Mouse (Mus musculus) limb, embryonic 12.5 days (tissue): ENCODE measurements around the gene Mob1b. TPM values are rescaled to one million over a fixed set of nuclear protein-coding genes. Genes with fewer than 3 reads are reported as not detected.

Source experiments
- ATAC-seq: fragments of 200-750 bp; cut with Nextera tagmentation; 2 replicates; pipeline ENCODE4 v1.8.0; 2017; ENCODE audit warnings: low read depth, moderate TSS enrichment; ENCODE audit not compliant: insufficient number of reproducible peaks, insufficient read depth, low FRiP score, low TSS enrichment
- H3K27ac ChIP-seq: fragments of 300-500 bp; sonication (generic); 2 replicates; pipeline ENCODE4 v1.5.1; 2016; ENCODE audit warnings: mild to moderate bottlenecking, moderate library complexity
- H3K27me3 ChIP-seq: fragments of 300-500 bp; sonication (generic); 2 replicates; pipeline ENCODE4 v1.6.1; 2016; ENCODE audit warnings: mild to moderate bottlenecking, moderate library complexity
- H3K36me3 ChIP-seq: fragments of 300-500 bp; sonication (generic); 2 replicates; pipeline ENCODE4 v1.6.1; 2016; ENCODE audit warnings: mild to moderate bottlenecking, moderate library complexity
- H3K4me1 ChIP-seq: fragments of 300-500 bp; sonication (generic); replicated peaks from 2 replicates; pipeline ENCODE4 v1.6.1; 2016
- H3K4me2 ChIP-seq: fragments of 300-500 bp; sonication (generic); 2 replicates; pipeline ENCODE4 v1.6.1; 2016; ENCODE audit warnings: mild to moderate bottlenecking, moderate library complexity
- H3K4me3 ChIP-seq: fragments of 300-500 bp; sonication (generic); replicated peaks from 2 replicates; pipeline ENCODE4 v1.5.1; 2016; ENCODE audit warnings: mild to moderate bottlenecking
- H3K9ac ChIP-seq: fragments of 300-500 bp; sonication (generic); replicated peaks from 2 replicates; pipeline ENCODE4 v1.6.1; 2016; ENCODE audit warnings: mild to moderate bottlenecking, moderate library complexity
- H3K9me3 ChIP-seq: fragments of 300-500 bp; sonication (generic); 2 replicates; pipeline ENCODE4 v1.6.1; 2016; ENCODE audit warnings: mild to moderate bottlenecking, moderate library complexity
- WGBS: fragments of 180-500 bp; shearing (Covaris S2); methylation state at CpG from one replicate; pipeline ENCODE4 v1.1.7; 2016; 5-methylcytosine and 5-hydroxymethylcytosine counted together
- polyA plus RNA-seq: library from polyadenylated mRNA; unstranded; fragments of >200 nt; fragmentation: Nextera tagmentation; extraction: Ambion mirVana; gene quantifications from 2 replicates; pipeline ENCODE4 v1.2.1, GENCODE M21; 2016

Gene Mob1b
- polyA plus RNA-seq: 11.8 and 12.9 TPM in 2 replicates

- H3K36me3 ChIP-seq: no peaks in the 10 kb centered on the region
These were observed at the start of gene Mob1b for GRCm38 (mm10) chr5:88720116-88721002. TSS of gene Mob1b (plus strand) at chr5:88720855.

GRCm38 (mm10) chr5:88674703-88675442 lies 45.8 kb upstream of the Mob1b start:
- ATAC-seq: peak; percentile 13
- under 1% methylated on average over 46 of the region's 47 CpGs for WGBS

More at GRCm38 (mm10) chr5:88720116-88721002, at the start of gene Mob1b:
- peak within 1 kb of the TSS; percentile 95 for H3K9ac ChIP-seq
- ATAC-seq: peak; percentile 93
- H3K4me1 ChIP-seq: peaks cover 23% of the 10 kb centered on the region
- no peaks in the 10 kb centered on the region for H3K9me3 ChIP-seq
- peak within 1 kb of the TSS; percentile 98 for H3K4me2 ChIP-seq
- H3K27ac ChIP-seq: peak within 1 kb of the TSS; percentile 94
- under 1% methylated on average over 53 of the region's 54 CpGs for WGBS
- H3K4me3 ChIP-seq: peak within 1 kb of the TSS; percentile 99
- H3K27me3 ChIP-seq: no peaks in the 10 kb centered on the region

GRCm38 (mm10) chr5:88675443-88676387 lies 44.9 kb upstream of the Mob1b start, which contains the start of gene Grsf1:
TSS of gene Grsf1 (minus strand) at chr5:88676171.
- under 1% methylated on average over 125 of the region's 127 CpGs for WGBS
- peaks cover 25% of the 10 kb centered on the region for H3K36me3 ChIP-seq
- H3K27me3 ChIP-seq: no peaks in the 10 kb centered on the region
- no peaks in the 10 kb centered on the region for H3K9me3 ChIP-seq
- peak within 1 kb of the TSS; percentile 98 for H3K9ac ChIP-seq
- peaks cover 34% of the 10 kb centered on the region for H3K4me1 ChIP-seq
- H3K27ac ChIP-seq: peak within 1 kb of the TSS; percentile 98
- peak; percentile 89 for ATAC-seq
- peak within 1 kb of the TSS; percentile 97 for H3K4me3 ChIP-seq
- peak within 1 kb of the TSS; percentile 81 for H3K4me2 ChIP-seq

More at GRCm38 (mm10) chr5:88674703-88675442, 45.8 kb upstream of the Mob1b start:
- Histone ChIP-seq H3K4me3 (peak overlapping the region; percentile 97), H3K9me3 (no peaks in the 10 kb centered on the region), H3K27ac (peak overlapping the region; percentile 98), H3K9ac (peak overlapping the region; percentile 98), H3K36me3 (peaks cover 33% of the 10 kb centered on the region), H3K4me1 (peaks cover 34% of the 10 kb centered on the region), H3K27me3 (no peaks in the 10 kb centered on the region), H3K4me2 (peak overlapping the region; percentile 81)

- WGBS: 41% methylated on average over 7 of the region's 7 CpGs
- no peak overlapping the region for H3K4me3 ChIP-seq
- no peak for ATAC-seq
These were observed 41.7 kb upstream of the Mob1b start for GRCm38 (mm10) chr5:88678929-88679328.

GRCm38 (mm10) chr5:88679341-88679740 lies 41.3 kb upstream of the Mob1b start:
- no peak overlapping the region for H3K9ac ChIP-seq
- WGBS: 9% methylated on average over 6 of the region's 6 CpGs
- H3K36me3 ChIP-seq: no peaks in the 10 kb centered on the region
- no peaks in the 10 kb centered on the region for H3K27me3 ChIP-seq
- H3K4me3 ChIP-seq: no peak overlapping the region
- no peak overlapping the region for H3K27ac ChIP-seq
- H3K4me1 ChIP-seq: peaks cover 23% of the 10 kb centered on the region
- H3K4me2 ChIP-seq: no peak overlapping the region
- no peak for ATAC-seq
- H3K9me3 ChIP-seq: no peaks in the 10 kb centered on the region

More at GRCm38 (mm10) chr5:88678929-88679328, 41.7 kb upstream of the Mob1b start:
- H3K9me3 ChIP-seq: no peaks in the 10 kb centered on the region
- no peak overlapping the region for H3K9ac ChIP-seq
- no peaks in the 10 kb centered on the region for H3K36me3 ChIP-seq
- peaks cover 27% of the 10 kb centered on the region for H3K4me1 ChIP-seq
- H3K27ac ChIP-seq: peak overlapping the region; percentile 42; the same call in 1 of the 2 replicates
- H3K4me2 ChIP-seq: no peak overlapping the region
- H3K27me3 ChIP-seq: no peaks in the 10 kb centered on the region

- Histone ChIP-seq H3K27ac (no peak overlapping the region), H3K4me1 (peaks cover 22% of the 10 kb centered on the region), H3K36me3 (no peaks in the 10 kb centered on the region), H3K9me3 (no peaks in the 10 kb centered on the region), H3K9ac (no peak overlapping the region), H3K4me2 (no peak overlapping the region), H3K27me3 (peaks cover 9% of the 10 kb centered on the region), H3K4me3 (no peak overlapping the region)
- ATAC-seq: no peak
- WGBS: 82% methylated on average over 6 of the region's 6 CpGs
These were observed 40.1 kb upstream of the Mob1b start for GRCm38 (mm10) chr5:88680567-88680966.

- Histone ChIP-seq H3K9ac (no peak overlapping the region), H3K4me3 (no peak overlapping the region), H3K4me1 (peaks cover 11% of the 10 kb centered on the region; the same call in 1 of the 2 replicates), H3K9me3 (no peaks in the 10 kb centered on the region), H3K27ac (no peak overlapping the region), H3K36me3 (no peaks in the 10 kb centered on the region), H3K27me3 (peaks cover 14% of the 10 kb centered on the region), H3K4me2 (no peak overlapping the region)
- 72% methylated on average over 9 of the region's 9 CpGs for WGBS
- no peak for ATAC-seq
These were observed 36.9 kb upstream of the Mob1b start for GRCm38 (mm10) chr5:88683706-88684105.

GRCm38 (mm10) chr5:88684226-88684625 lies 36.4 kb upstream of the Mob1b start:
- Histone ChIP-seq H3K27me3 (peaks cover 14% of the 10 kb centered on the region), H3K27ac (no peak overlapping the region), H3K9me3 (no peaks in the 10 kb centered on the region), H3K4me1 (peaks cover 6% of the 10 kb centered on the region; the same call in 1 of the 2 replicates), H3K36me3 (no peaks in the 10 kb centered on the region), H3K9ac (no peak overlapping the region), H3K4me2 (no peak overlapping the region), H3K4me3 (no peak overlapping the region)
- 6% methylated on average over 3 of the region's 3 CpGs for WGBS
- no peak for ATAC-seq

- WGBS: 5% methylated on average over 6 of the region's 6 CpGs
- ATAC-seq: no peak
These were observed 35.3 kb upstream of the Mob1b start for GRCm38 (mm10) chr5:88685306-88685705.

GRCm38 (mm10) chr5:88685745-88686299 lies 34.8 kb upstream of the Mob1b start:
- Histone ChIP-seq H3K9me3 (no peaks in the 10 kb centered on the region), H3K27ac (no peak overlapping the region), H3K4me3 (no peak overlapping the region), H3K4me1 (0 out of 2 replicates have a peak, but pooled peaks cover 4% of the 10 kb centered on the region), H3K36me3 (no peaks in the 10 kb centered on the region), H3K9ac (no peak overlapping the region), H3K27me3 (peaks cover 14% of the 10 kb centered on the region), H3K4me2 (no peak overlapping the region)
- ATAC-seq: no peak
- WGBS: 56% methylated on average over 6 of the region's 6 CpGs

More at GRCm38 (mm10) chr5:88685306-88685705, 35.3 kb upstream of the Mob1b start:
- no peaks in the 10 kb centered on the region for H3K9me3 ChIP-seq
- H3K4me2 ChIP-seq: no peak overlapping the region
- H3K36me3 ChIP-seq: no peaks in the 10 kb centered on the region
- H3K4me1 ChIP-seq: 0 out of 2 replicates have a peak, but pooled peaks cover 4% of the 10 kb centered on the region
- H3K9ac ChIP-seq: no peak overlapping the region
- H3K4me3 ChIP-seq: no peak overlapping the region
- H3K27me3 ChIP-seq: peaks cover 14% of the 10 kb centered on the region
- no peak overlapping the region for H3K27ac ChIP-seq
